Mouse (Mus musculus) CD8-positive naive resting alpha-beta T cell, adult 2 months (primary cell): ENCODE data around the gene Gipr.

Experiments used
- DNase-seq, 2 experiments: peaks; one replicate each; pipeline ENCODE4 v3.0.0; 2022; ENCODE audit warnings: low read depth in 2 of 2, low spot score in 2 of 2

Gene Gipr

GRCm38 (mm10) chr7:19148875-19149541, 16.9 kb downstream of the Gipr start, which contains the start of gene Qpctl:
Gene Qpctl, minus strand, starts transcription at chr7:19149291.
- DNase-seq = peak; percentile 97

GRCm38 (mm10) chr7:19148180-19148874, 17.6 kb downstream of the Gipr start:
- no peak for DNase-seq

- DNase-seq = no peak
Observed at GRCm38 (mm10) chr7:19147497-19148045, 18.4 kb downstream of the Gipr start.

GRCm38 (mm10) chr7:19146793-19147192, 19.1 kb downstream of the Gipr start:
- DNase-seq = no peak

GRCm38 (mm10) chr7:19137380-19137779, 28.5 kb downstream of the Gipr start:
- peak; percentile 52 to 69 for DNase-seq

- no peak for DNase-seq
Observed at GRCm38 (mm10) chr7:19136673-19137334, 29.1 kb downstream of the Gipr start.

- DNase-seq = no peak
Observed at GRCm38 (mm10) chr7:19136168-19136567, 29.8 kb downstream of the Gipr start.

- peak; percentile 92 to 93 for DNase-seq
Observed at GRCm38 (mm10) chr7:19131324-19131848, 34.5 kb downstream of the Gipr start.

- no peak for DNase-seq
Observed at GRCm38 (mm10) chr7:19130657-19131056, 35.3 kb downstream of the Gipr start.

GRCm38 (mm10) chr7:19129396-19129795, 36.5 kb downstream of the Gipr start:
- no peak for DNase-seq

GRCm38 (mm10) chr7:19127744-19128143, 38.2 kb downstream of the Gipr start:
- DNase-seq = no peak

- no peak for DNase-seq
Observed at GRCm38 (mm10) chr7:19124713-19125112, 41.2 kb downstream of the Gipr start.

- no peak for DNase-seq
Observed at GRCm38 (mm10) chr7:19121686-19122085, 44.2 kb downstream of the Gipr start.

GRCm38 (mm10) chr7:19119631-19120429, 46.1 kb downstream of the Gipr start, which contains the start of gene Fbxo46:
Gene Fbxo46, plus strand, starts transcription at chr7:19119859.
- peak; percentile 89 to 93 for DNase-seq

GRCm38 (mm10) chr7:19119083-19119482, 46.8 kb downstream of the Gipr start:
- DNase-seq = no peak

- peak in 1 of 2 experiments; percentile 16 for DNase-seq
Observed at GRCm38 (mm10) chr7:19118028-19118771, 47.7 kb downstream of the Gipr start, which contains the start of gene Gm4969. Gene Gm4969, minus strand, starts transcription at chr7:19118368.

- no peak for DNase-seq
Observed at GRCm38 (mm10) chr7:19109565-19109964, 56.4 kb downstream of the Gipr start.

GRCm38 (mm10) chr7:19107436-19107835, 58.5 kb downstream of the Gipr start:
- no peak for DNase-seq
